Mouse (Mus musculus): ENCODE results near the gene Gss.

Gss gene

DNA sequence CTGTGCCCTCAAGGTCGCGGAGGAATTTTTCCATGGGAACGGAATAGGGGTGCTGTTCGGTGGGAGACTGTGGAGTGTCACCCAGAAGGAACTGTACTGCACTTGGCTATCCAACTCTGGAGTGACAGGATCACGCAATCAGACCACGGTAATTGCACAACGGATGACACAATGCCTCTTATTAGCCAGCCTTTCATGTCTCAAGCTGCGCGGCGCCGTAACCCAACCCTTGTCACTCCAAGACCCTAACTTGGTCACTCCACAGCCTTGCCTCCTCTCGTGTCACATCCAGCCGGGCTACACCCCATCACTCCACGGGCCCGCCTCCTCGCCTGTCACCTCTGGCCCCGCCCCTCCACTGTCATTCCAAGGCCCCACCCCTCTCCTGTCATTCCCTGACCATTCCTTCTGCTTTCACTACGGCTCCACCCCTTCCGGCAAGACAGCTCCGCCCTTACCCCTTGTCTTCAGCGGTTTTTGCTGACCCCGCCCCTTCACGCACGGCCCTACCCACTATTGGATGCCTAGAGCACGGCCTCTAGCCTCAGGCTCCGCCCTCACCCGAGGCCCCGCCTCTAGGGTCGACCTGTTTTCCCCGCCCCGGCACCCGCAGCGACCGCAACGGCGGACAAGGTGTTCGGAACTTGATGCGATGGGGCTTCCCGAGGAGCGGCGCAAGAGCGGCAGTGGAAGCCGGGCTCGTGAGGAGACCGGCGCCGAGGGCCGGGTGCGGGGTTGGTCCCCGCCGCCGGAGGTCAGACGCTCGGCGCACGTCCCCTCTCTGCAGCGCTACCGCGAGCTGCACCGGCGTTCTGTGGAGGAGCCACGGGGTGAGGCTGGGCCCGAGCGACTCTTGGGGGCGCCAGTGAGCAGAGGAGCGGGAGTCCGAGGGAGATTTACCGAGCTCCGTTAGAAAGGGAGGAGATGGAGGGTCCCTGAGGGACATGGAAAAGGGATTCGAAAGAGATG lies 74.9 kb downstream of the Gss start, which contains the start of the genes Acss2 and Ggt7:
Gene Acss2, plus strand, starts transcription at position 494 of the 969 bp plus-strand sequence.
Gene Ggt7, minus strand, starts transcription at position 783 of the 969 bp plus-strand sequence.
- CTCF ChIA-PET: interaction anchor here (0.6 kb wide), 1 partner anchor 143 kb away, joined by 8 read pairs; no protein-coding TSS in a partner anchor

DNA sequence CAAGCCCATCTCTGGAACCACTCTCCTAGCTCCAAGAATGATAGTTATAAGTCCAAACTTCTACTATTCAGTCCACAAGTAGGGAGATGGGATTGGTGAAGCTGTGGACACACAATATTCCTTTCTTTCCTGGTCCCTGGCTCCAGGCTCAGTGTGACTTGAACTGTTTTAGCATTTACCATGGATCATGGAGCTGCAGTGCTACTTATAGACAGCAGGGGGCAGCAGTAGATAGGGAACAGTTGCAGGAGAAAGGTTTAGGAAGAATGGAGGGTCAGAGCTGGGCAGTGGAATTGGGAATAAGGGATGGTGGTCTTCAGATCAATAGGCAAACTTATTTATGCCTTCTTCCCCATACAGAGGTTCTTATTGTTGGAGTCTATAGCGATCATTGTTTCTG lies 76.7 kb downstream of the Gss start:
- CTCF ChIA-PET: interaction anchor here (0.7 to 0.9 kb wide), 2 partner anchors 12 to 67 kb away, joined by 3 read pairs; no protein-coding TSS in a partner anchor

DNA sequence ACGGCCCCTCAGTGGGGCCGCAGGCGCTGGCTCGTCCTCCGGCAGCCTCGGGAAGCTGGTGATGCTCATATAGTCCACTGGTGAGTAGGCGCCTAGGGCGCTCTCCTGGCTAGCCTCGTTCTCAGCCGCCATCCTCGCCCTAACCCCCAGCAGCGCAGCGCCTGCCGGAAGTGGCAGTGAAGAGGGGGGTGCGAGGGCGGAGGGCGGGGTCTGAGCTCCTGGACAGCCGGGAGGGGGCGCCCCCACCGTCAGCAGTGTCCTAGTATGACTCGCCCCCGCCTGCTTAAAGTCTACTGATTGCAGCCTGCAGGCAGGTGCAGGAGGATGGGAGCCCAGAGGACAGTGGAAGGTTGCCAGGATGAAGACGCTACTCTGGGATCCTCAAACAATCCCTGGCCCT lies 77.9 kb downstream of the Gss start:
- CTCF ChIA-PET: no interaction called here

DNA sequence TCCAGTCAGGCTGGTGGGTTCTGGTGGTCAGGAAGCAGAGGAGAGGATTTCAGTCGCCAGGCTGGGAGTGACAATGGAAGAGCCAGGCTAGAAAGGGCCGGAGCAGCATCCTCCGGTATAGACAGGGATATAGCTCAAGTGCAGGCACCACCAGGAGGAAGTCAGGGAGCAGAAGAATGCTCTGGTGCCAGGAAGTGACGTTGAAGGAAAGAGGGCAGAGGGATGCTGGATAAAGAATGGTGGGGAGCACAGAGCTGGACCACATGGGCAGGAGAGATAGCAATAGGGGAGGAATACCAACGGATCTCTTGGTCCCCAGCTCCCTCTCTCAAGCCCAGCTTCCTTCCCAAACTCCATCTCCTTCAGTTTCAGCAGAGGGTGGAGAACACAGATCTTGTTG lies 79.1 kb downstream of the Gss start:
- CTCF ChIA-PET: interaction anchor here (0.7 to 0.9 kb wide), 2 partner anchors 104 to 121 kb away, joined by 3 read pairs; no protein-coding TSS in a partner anchor
